Mouse (Mus musculus) left cerebral cortex, adult 8-10 months (tissue): ENCODE measurements around the gene Zfp874b. TPM values are rescaled to one million over a fixed set of nuclear protein-coding genes. Genes with fewer than 3 reads are reported as not detected.
A peak's percentile ranks its signal among the peaks of the same experiment; 100 is the strongest.
"Not testable (repeated sequence)": the region's sequence is repeated elsewhere in the genome, so short reads cannot be mapped to it uniquely, and the experiment has no call there.

Experiments
- DNase-seq, 2 experiments: peaks; one replicate each; pipeline ENCODE4 v3.0.0; 2022; ENCODE audit warnings: low spot score in 2 of 2
- total RNA-seq, 4 experiments: library from RNA; stranded (reverse); gene quantifications; 2 replicates each; pipeline ENCODE4 v1.2.4; 2022

Zfp874b gene
- total RNA-seq = 10 to 100 TPM; 15.7 to 20.1 (median 17.9) TPM

DNA sequence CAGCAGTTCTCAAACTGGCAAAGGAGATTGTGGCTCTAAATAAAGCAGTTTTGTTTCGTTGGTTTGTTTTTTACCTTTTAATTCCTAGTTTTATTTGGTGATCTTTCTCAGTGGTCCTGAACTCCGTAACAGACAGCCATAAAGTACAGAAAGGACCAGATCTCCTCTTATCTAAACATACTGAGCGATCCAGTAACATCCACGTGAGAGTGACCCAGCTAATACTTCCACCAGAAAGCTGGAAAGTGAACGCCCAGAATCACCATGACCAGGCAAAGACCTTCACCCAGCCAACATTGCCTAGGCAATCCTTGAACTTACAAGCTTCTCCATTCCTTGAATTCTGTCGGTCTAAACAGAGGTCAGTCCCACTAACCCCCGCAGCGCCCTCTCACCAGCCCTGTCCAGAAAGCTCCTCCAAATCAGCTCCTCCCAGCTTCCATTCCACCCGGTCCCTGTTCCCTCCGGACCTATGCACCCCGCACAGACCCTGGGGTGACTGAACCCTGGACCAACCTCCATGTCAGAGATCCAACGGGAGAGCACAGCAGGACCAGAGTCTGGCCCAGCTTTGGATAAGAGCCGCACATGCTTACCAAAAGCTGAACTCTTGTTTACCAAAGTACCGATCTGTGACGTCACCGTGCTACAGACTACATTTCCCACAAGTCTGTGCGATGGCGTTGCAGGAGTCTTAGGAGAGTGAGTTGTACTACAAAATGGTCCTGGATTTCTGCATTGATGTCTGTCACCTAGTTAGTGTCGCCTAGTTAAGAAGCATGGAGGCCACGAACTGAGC, at the start of gene Zfp874b:
TSS of gene Zfp874b (minus strand) at position 634 of the 799 bp plus-strand sequence.
- DNase-seq = peak; percentile 82 to 84

DNA sequence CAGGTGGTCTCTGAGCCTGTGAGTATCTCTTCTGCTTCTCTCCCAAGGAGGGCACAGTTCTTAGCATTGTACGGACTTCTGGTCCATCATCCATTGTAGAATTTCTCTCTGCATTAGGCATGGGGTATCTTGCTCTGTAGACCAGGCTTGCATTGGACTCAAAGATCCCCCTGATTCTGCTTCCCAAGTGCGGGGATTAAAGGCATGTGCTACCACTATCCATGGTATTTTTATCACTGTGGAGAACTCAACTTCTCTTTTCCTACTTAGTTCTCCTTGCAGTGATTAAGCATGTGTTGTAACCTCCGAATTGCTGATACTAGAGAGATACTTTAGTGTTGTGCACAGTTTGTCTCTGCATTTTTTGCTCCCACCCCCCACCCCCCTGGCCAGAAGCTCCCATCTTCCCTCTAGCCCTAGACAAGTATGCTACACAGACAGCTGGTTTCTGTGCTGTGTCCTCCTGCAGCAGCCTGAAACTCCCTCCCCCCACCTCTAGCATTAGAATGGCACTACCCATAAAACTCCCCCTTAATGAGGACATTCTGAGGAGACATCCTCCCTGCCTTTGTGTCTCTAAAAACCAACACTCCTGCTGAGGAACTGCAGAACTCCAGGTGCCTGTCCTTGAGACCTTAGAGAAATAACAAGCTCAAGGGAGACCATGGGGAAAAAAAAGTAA, 43.1 kb upstream of the Zfp874b start:
- no peak for DNase-seq

DNA sequence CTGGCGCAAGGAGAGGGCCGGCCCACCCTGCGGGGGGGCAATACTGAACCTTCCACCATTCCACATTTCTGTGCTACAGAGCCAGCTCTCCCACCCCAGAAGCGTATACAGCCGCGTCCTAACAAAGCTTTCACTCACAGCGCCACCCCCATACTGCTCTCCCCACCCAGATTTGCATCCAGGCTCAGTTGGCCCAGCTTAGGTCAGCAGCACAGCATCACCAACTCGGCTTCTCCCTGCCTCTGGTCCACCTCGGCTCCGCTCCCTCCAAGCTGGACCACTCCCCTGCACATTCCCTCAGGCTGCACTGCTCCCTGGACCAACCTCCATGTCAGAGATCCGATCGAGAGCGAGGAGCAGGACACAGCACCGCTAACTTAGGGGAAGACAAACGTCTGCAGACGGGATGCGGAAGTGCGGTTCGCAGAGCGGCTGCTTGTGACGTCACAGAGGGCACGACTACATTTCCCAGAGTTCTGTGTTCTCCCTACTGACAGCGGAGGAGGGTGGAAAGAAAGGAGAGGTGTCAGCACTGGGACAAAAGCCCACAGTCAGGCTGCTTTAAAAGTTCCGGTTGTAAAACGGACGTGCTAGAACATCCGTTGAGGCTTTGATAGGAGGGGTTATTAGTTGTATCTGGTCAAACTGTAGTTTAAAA, 41.8 kb upstream of the Zfp874b start, which contains the start of the genes Gm26965 and Zfp87:
TSS of gene Gm26965 (minus strand) at position 399 of the 658 bp plus-strand sequence.
TSS of gene Zfp87 (minus strand) at position 425 of the 658 bp plus-strand sequence.
- peak; percentile 79 to 90 for DNase-seq

DNA sequence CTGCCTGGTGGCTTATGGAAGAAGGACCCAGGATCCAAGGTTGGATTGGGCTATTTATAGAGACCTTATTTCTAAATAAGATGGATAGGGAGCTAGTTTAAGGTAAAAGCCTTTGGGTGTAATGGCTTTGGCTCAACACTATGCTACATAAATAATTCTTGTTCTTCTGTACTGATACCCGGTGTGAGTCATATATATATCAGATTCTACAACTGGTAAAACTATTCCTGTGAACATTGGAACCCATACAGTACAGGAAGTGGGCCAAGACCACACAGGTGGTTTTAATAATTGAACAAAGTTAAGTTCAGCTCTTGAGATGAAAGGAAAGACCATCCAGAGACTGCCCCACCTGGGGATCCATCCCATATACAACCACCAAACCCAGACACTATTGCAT, 16.9 kb upstream of the Zfp874b start:
- no peak for DNase-seq

DNA sequence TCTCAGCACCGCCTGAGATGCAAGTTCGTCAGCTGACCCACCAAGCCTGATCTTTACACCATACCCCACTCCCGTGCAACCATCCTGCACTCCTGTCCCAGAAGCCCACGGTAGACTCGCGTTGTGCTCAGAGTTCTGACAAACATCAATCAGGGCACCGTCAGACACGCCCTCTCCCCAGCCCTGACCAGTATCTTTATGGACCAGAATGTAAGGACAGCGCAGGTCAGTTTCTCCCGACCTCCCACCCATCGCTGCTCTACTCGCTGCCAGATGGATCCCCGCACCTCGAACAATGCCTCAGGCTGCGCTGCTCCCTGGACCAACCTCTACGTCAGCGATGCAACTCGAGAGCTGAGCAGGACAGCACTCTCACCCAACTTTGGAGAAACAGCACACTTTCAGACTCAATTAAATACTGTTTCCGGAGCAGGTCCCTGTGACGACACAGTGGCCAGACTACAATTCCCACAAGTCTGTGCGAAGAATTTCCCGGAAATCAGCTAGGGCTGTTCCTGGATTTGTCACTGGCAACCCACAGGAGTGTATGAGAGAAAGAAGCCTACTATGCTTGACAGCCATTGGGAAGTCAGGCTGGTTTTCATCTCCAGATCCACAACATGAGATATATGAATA, 16.1 kb upstream of the Zfp874b start, which contains the start of gene Zfp58:
TSS of gene Zfp58 (minus strand) at position 472 of the 636 bp plus-strand sequence.
- DNase-seq = peak; percentile 70 to 85

DNA sequence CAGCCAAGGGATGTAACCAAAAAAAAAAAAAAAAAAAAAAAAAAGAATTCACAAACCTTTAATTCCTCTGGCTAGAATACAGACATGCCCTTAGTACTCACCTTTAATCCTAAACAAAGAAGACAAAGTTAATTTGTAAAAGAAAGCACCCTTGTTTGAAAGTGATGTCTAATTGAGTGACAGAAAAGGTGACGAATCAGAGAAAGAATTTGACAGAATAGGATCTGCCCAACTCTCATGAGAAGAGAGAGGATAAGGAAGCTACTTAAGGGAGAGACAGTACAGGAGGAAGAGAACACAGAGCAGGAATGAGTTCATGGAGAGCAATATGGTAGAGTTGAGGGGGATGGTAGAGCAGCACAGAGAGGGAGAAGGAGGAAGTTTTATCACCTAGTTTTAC, 11.6 kb upstream of the Zfp874b start:
- no peak for DNase-seq

DNA sequence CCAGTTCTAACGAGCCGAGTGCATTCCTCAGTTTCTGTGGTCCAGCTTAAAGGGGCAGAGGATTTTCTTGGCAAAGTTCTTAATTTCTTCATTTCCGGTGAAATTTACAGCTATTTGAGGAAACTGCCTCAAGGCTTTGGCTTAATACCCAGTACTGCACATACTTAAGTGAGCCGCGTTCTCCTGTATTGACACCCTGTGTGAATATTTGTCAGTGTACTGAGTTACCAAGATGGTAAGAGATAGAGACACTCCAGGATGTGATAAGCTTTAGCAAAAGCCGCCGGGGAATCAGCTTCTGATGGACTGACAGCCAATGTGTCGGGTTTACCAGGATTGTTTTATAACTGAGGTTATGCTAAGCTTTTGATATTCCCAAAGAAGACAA, 360 bp upstream of the Zfp874b start:
- peak in 1 of 2 experiments; percentile 19 for DNase-seq

DNA sequence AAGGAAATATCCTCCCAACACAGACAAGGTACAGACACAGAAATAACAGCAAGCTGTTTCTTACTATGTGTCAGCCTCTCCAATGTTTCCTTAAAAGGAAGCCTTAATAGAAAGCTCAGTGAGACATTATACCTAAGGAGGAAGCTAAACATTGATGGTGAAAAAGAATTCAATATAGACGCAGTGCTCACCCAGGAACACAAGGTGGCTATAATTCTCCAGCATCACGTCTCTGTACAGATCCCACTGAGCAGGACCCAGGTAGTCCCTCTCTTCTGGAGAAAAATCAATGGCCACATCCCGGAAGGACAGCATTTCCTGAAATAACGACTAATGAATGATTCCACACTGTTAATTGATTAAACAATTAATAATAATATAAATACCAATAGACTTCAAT, 2.5 kb downstream of the Zfp874b start:
- DNase-seq = no peak

DNA sequence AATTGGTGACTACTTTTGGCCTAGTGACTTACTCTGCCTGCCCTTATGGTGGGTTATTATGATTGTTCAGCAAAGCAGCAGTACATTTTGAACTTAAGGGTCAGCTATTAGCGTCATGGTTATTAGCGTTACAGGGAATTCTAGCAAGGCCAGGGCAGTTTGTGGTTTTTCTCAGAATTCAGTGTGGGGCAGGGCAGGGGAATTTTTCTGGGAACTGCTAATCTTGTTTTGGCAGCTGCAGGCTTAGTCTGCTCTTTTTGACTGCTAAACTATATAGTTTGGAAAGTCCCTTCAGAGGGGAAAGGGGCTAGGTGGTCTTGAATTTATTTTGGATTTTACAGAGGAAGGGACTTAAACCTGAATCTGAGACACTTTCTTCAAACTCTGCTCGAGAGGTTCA, 14.8 kb downstream of the Zfp874b start:
- no peak for DNase-seq

DNA sequence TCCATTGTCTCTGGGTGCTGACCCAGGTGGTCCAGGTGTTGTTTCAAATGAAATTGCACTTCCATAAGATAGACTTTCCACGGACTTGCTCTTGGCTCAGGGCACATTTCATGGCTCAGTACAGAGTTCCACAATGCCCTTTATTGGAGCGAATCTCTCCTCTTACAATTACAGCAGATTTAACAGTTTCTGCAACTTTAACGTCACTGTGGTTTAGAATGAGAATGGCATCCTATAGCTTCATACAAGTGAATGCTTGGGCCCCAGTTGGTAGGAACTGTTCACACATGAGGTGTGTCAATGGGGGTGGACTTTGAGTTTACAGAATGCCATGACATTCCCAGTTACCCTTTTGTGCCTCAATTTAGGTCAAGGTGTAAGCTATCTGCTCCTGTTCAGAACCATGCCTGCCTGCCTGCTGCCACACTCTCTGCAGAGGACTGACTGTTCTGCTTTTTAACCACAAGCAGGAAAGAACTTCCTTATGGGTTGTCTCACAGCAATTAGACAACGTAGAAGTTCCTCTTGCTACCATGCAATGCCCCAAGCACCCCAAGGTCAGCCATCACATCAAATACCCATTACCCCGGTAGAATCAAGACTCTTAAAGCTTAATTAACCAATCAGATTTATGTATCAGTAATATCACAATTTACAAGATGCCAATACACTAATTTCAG, 20.4 kb downstream of the Zfp874b start:
- not testable (repeated sequence) for DNase-seq

DNA sequence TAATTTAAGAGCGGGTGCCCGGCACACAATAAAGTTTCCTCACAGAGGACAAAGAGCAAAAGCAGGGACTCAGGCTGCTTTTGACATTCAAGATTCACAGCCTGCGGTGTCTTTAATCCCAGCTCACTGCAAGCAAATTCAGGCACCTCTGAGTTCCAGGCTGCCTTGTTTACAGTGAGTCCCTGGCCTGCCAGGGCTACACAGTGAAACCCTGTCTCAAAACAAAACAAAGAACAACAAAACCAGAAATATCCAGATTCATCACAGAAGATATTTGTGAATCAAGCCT, 32.1 kb downstream of the Zfp874b start:
- no peak for DNase-seq

DNA sequence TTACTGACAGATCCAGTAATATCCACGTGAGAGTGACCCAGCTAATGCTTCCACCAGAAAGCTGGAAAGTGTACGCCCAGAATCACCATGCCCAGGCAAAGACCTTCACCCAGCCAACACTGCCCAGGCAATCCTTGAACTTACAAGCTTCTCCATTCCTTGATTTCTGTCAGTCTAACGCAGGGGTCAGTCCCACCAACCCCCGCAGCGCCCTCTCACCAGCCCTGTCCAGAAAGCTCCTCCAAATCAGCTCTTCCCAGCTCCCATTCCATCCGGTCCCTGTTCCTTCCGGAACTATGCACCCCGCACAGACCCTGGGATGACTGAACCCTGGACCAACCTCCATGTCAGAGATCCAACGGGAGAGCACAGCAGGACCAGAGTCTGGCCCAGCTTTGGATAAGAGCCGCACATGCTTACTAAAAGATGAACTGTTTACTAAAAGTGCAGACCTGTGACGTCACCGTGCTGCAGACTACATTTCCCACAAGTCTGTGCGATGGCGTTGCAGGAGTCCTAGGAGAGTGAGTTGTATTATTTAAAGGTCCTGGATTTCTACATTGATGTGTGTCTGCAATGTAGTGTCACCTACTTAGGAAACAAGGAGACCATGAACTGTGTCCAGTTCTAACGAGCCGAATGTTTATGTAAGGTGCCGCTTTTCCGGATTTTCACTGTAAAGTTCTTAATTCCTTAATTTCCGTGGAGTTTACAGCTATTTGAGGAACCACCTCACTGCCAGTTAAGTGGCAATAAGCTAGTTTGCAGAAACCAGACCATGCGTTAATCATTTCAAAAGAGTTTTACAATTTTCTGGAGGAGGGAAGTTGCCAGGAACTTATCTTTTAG, 32.7 kb downstream of the Zfp874b start, which contains the start of gene Zfp874a:
TSS of gene Zfp874a (minus strand) at position 453 of the 849 bp plus-strand sequence.
- DNase-seq = peak; percentile 76 to 90

DNA sequence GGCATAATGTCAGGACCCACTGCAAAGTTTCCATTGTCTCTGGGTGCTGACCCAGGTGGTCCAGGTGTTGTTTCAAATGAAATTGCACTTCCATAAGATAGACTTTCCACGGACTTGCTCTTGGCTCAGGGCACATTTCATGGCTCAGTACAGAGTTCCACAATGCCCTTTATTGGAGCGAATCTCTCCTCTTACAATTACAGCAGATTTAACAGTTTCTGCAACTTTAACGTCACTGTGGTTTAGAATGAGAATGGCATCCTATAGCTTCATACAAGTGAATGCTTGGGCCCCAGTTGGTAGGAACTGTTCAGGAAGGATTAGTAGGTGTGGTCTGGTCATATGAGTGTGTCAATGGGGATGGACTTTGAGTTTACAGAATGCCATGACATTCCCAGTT, 47.0 kb downstream of the Zfp874b start:
- not testable (repeated sequence) for DNase-seq

DNA sequence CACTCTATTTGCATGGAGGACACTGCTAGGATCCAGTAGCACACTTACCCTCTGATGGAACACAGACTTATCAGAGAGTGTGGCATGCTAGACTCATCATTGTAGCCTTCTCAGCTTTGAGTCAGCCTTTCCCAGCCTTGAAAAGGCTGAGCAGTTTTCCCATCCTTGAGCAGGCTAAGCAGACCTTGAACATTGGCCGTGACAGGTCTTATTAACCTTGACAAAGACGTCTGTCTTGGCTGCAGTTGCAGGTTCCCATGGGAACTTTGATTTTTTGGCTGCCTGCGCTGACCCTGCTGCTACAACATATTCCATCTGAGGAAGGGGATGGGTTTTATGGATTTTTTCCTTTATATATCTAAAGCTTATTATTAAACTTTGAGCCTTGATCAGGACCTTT, 55.9 kb downstream of the Zfp874b start:
- DNase-seq = no peak

DNA sequence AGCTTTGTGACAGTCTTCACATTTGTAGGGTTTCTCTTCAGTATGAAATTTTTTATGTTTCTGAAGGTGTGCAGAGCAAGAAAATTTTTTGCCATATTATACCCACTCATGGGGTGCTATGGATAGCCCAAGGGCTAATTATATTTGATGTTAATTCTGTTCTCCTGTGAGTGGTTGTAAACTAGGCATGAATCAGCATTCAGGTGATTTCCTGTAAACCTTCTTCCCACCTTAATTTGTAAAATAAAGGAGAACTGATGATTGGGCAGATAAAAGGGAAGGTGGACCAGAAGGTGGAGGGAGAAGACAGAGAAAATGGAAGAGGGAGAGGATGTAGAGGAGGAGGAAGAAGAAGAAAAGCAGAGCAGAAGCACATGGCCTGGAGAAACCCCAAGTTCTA, 58.4 kb downstream of the Zfp874b start:
- not testable (repeated sequence) for DNase-seq

DNA sequence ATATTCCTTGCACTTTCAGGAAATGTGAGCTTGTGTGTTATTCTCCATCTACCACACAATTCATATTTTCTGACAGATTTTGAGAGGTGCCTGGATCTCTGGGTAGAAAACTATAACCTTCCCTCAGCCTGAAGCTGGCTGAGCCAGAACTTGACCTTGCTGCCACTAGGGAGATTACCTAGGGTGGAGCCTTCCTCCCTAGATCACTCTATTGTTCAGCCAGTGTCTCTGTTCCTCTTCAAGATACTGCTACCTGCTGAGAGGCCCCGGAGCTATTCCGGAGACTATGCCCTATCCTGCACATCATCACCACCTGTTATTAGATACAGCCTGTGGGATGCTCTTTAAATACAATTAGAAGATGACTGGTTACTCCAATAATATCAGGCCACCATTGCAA, 61.5 kb downstream of the Zfp874b start:
- DNase-seq = not testable (repeated sequence)
